Mouse (Mus musculus): ENCODE measurements around the gene Abca6.

The Abca6 gene
- long read RNA-seq, experiment 1, result 0 reads
- long read RNA-seq, experiment 2, result 0 reads

- intact Hi-C loops (cut with DNase I), result no loop called here
Observed at GRCm38 (mm10) chr11:110251534-110251933, at the start of gene Abca6. Gene Abca6 (minus strand): TSS chr11:110251776.

GRCm38 (mm10) chr11:110297917-110298533, 46.4 kb upstream of the Abca6 start:
- intact Hi-C loops (cut with DNase I), result no loop called here

- intact Hi-C loops (cut with DNase I), result no loop called here
Observed at GRCm38 (mm10) chr11:110290586-110290985, 39.0 kb upstream of the Abca6 start.

GRCm38 (mm10) chr11:110288423-110288822, 36.8 kb upstream of the Abca6 start:
- intact Hi-C loops (cut with DNase I), result no loop called here

GRCm38 (mm10) chr11:110287694-110288093, 36.1 kb upstream of the Abca6 start:
- intact Hi-C loops (cut with DNase I), result no loop called here

- intact Hi-C loops (cut with DNase I), result no loop called here
Observed at GRCm38 (mm10) chr11:110286331-110286730, 34.8 kb upstream of the Abca6 start.

- intact Hi-C loops (cut with DNase I), result no loop called here
Observed at GRCm38 (mm10) chr11:110284849-110285248, 33.3 kb upstream of the Abca6 start.

- intact Hi-C loops (cut with DNase I), result no loop called here
Observed at GRCm38 (mm10) chr11:110284185-110284787, 32.7 kb upstream of the Abca6 start.

GRCm38 (mm10) chr11:110274794-110275193, 23.2 kb upstream of the Abca6 start:
- intact Hi-C loops (cut with DNase I), result no loop called here

- intact Hi-C loops (cut with DNase I), result no loop called here
Observed at GRCm38 (mm10) chr11:110271745-110272144, 20.2 kb upstream of the Abca6 start.

- intact Hi-C loops (cut with DNase I), result loop anchor here (2.0 kb wide), 1 partner anchor 396 kb away; no protein-coding TSS in a partner anchor
Observed at GRCm38 (mm10) chr11:110268244-110268844, 16.8 kb upstream of the Abca6 start.

- intact Hi-C loops (cut with DNase I), result no loop called here
Observed at GRCm38 (mm10) chr11:110267232-110267631, 15.7 kb upstream of the Abca6 start.

GRCm38 (mm10) chr11:110266757-110267156, 15.2 kb upstream of the Abca6 start:
- intact Hi-C loops (cut with DNase I), result no loop called here

- intact Hi-C loops (cut with DNase I), result no loop called here
Observed at GRCm38 (mm10) chr11:110261867-110262266, 10.3 kb upstream of the Abca6 start.

- intact Hi-C loops (cut with DNase I), result no loop called here
Observed at GRCm38 (mm10) chr11:110257911-110258310, 6.3 kb upstream of the Abca6 start.

GRCm38 (mm10) chr11:110257061-110257460, 5.5 kb upstream of the Abca6 start:
- intact Hi-C loops (cut with DNase I), result no loop called here

- intact Hi-C loops (cut with DNase I), result no loop called here
Observed at GRCm38 (mm10) chr11:110252256-110252655, 680 bp upstream of the Abca6 start.

GRCm38 (mm10) chr11:110244730-110245129, 6.8 kb downstream of the Abca6 start:
- intact Hi-C loops (cut with DNase I), result no loop called here

GRCm38 (mm10) chr11:110237466-110237865, 14.1 kb downstream of the Abca6 start:
- intact Hi-C loops (cut with DNase I), result no loop called here

GRCm38 (mm10) chr11:110232975-110233374, 18.6 kb downstream of the Abca6 start:
- intact Hi-C loops (cut with DNase I), result no loop called here

GRCm38 (mm10) chr11:110217118-110217517, 34.5 kb downstream of the Abca6 start:
- intact Hi-C loops (cut with DNase I), result no loop called here

GRCm38 (mm10) chr11:110203930-110204329, 47.6 kb downstream of the Abca6 start:
- intact Hi-C loops (cut with DNase I), result no loop called here

- intact Hi-C loops (cut with DNase I), result no loop called here
Observed at GRCm38 (mm10) chr11:110198882-110199281, 52.7 kb downstream of the Abca6 start.
